Mouse (Mus musculus): ENCODE measurements around the gene Tex14.
"Not testable (repeated sequence)": the region's sequence is repeated elsewhere in the genome, so short reads cannot be mapped to it uniquely, and the experiment has no call there.

The Tex14 gene

GRCm38 (mm10) chr11:87426450-87427250, 21.8 kb downstream of the Tex14 start:
- peak; percentile 90 for DNase-seq (ENCODE audit: low spot score)

- no peak for DNase-seq (ENCODE audit: low spot score)
Observed at GRCm38 (mm10) chr11:87427273-87428050, 22.6 kb downstream of the Tex14 start.

- DNase-seq (ENCODE audit: low spot score), result no peak
Observed at GRCm38 (mm10) chr11:87428051-87428673, 23.3 kb downstream of the Tex14 start.

GRCm38 (mm10) chr11:87429363-87429762, 24.5 kb downstream of the Tex14 start:
- DNase-seq (ENCODE audit: low spot score), result no peak

GRCm38 (mm10) chr11:87430374-87430773, 25.5 kb downstream of the Tex14 start:
- DNase-seq (ENCODE audit: low spot score), result no peak

- not testable (repeated sequence) for DNase-seq (ENCODE audit: low spot score)
Observed at GRCm38 (mm10) chr11:87431813-87432212, 26.9 kb downstream of the Tex14 start.

- DNase-seq (ENCODE audit: low spot score), result no peak
Observed at GRCm38 (mm10) chr11:87432447-87432846, 27.6 kb downstream of the Tex14 start.

- DNase-seq (ENCODE audit: low spot score), result no peak
Observed at GRCm38 (mm10) chr11:87432933-87433669, 28.2 kb downstream of the Tex14 start.

- DNase-seq (ENCODE audit: low spot score), result not testable (repeated sequence)
Observed at GRCm38 (mm10) chr11:87435107-87435506, 30.2 kb downstream of the Tex14 start.

- DNase-seq (ENCODE audit: low spot score), result no peak
Observed at GRCm38 (mm10) chr11:87436326-87437232, 31.7 kb downstream of the Tex14 start.

GRCm38 (mm10) chr11:87439796-87440420, 35.0 kb downstream of the Tex14 start:
- DNase-seq (ENCODE audit: low spot score), result no peak

- peak; percentile 85 for DNase-seq (ENCODE audit: low spot score)
Observed at GRCm38 (mm10) chr11:87442643-87443372, 37.9 kb downstream of the Tex14 start.

GRCm38 (mm10) chr11:87443373-87443883, 38.6 kb downstream of the Tex14 start:
- peak; percentile 76 for DNase-seq (ENCODE audit: low spot score)

GRCm38 (mm10) chr11:87444056-87444455, 39.2 kb downstream of the Tex14 start:
- not testable (repeated sequence) for DNase-seq (ENCODE audit: low spot score)

- no peak for DNase-seq (ENCODE audit: low spot score)
Observed at GRCm38 (mm10) chr11:87444735-87445428, 40.0 kb downstream of the Tex14 start.

- not testable (repeated sequence) for DNase-seq (ENCODE audit: low spot score)
Observed at GRCm38 (mm10) chr11:87445593-87445992, 40.7 kb downstream of the Tex14 start.

- DNase-seq (ENCODE audit: low spot score), result no peak
Observed at GRCm38 (mm10) chr11:87446159-87446558, 41.3 kb downstream of the Tex14 start.

- no peak for DNase-seq (ENCODE audit: low spot score)
Observed at GRCm38 (mm10) chr11:87447429-87447828, 42.6 kb downstream of the Tex14 start.

GRCm38 (mm10) chr11:87448081-87448475, 43.2 kb downstream of the Tex14 start:
- peak; percentile 98 for DNase-seq (ENCODE audit: low spot score)
